Mouse (Mus musculus) bone marrow, adult 2 months (tissue): ENCODE results near the gene Megf11. TPM values are rescaled to one million over a fixed set of nuclear protein-coding genes. Genes with fewer than 3 reads are reported as not detected.

Experiments
- H3K27ac ChIP-seq: fragments of 200-500 bp; 2 replicates; pipeline ENCODE4 v1.5.1; 2012; ENCODE audit warnings: low read depth, mild to moderate bottlenecking, control low read depth, inconsistent platforms, low read length; ENCODE audit not compliant: control insufficient read depth, poor library complexity, insufficient read depth
- H3K4me1 ChIP-seq: fragments of 200-500 bp; 2 replicates; pipeline ENCODE4 v1.6.1; 2011; ENCODE audit warnings: low read length; ENCODE audit not compliant: control insufficient read depth, insufficient read depth
- H3K4me3 ChIP-seq: fragments of 200-500 bp; replicated peaks from 2 replicates; pipeline ENCODE3; 2011; ENCODE audit warnings: mild to moderate bottlenecking, low read depth, low read length, control low read depth; ENCODE audit not compliant: control insufficient read depth
- CTCF ChIP-seq: fragments of 200-500 bp; IDR thresholded peaks from 2 replicates; pipeline ENCODE4 v1.5.1; 2011; ENCODE audit warnings: low read length, control low read depth; ENCODE audit not compliant: control insufficient read depth, insufficient read depth
- POLR2A ChIP-seq: fragments of 200-500 bp; IDR thresholded peaks from 2 replicates; pipeline ENCODE4 v1.6.1; 2011; ENCODE audit warnings: low read depth, mild to moderate bottlenecking, control low read depth, low read length, borderline replicate concordance; ENCODE audit not compliant: control insufficient read depth
- WGBS: fragments of 180-500 bp; shearing (Covaris S2); methylation state at CpG from one replicate; pipeline ENCODE4 v1.1.7; 2018; 5-methylcytosine and 5-hydroxymethylcytosine counted together
- polyA plus RNA-seq: library from polyadenylated mRNA; stranded (reverse); fragments of >200 nt; gene quantifications from 2 replicates; pipeline ENCODE4 v1.2.4, GENCODE M21; 2011; ENCODE audit warnings: low replicate concordance; ENCODE audit not compliant: missing spikeins, insufficient read depth, insufficient read length

The Megf11 gene
- polyA plus RNA-seq, 1 experiment, result not detected

DNA sequence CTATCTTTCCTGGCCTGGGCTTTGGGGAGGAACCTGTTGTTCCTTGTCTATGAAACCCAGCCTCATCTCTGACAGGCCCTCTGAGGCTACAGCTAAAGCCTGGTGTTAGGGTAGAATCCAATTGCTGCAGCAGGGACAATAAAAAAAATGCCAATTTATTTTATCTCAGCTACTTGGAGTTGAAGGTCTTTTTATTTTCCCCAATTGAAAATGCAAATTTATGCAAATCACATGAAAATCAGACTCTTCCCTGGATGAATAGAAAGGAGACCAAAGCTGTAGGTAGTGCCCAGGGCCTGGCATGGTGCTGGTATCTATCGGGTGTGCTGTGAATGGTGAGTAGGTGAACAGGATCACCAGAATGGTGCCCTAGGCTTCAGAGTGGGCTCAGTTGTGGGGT is 60.6 kb downstream of the Megf11 start:
- TF ChIP-seq POLR2A, result no peak
- no peak for TF ChIP-seq CTCF
- Histone ChIP-seq H3K4me1 (no peaks in the 10 kb centered on the region; the same call in 1 of the 2 replicates), H3K4me3 (no peak overlapping the region), H3K27ac (no peak overlapping the region)
- 83% methylated on average over 1 of the region's 1 CpGs for WGBS

DNA sequence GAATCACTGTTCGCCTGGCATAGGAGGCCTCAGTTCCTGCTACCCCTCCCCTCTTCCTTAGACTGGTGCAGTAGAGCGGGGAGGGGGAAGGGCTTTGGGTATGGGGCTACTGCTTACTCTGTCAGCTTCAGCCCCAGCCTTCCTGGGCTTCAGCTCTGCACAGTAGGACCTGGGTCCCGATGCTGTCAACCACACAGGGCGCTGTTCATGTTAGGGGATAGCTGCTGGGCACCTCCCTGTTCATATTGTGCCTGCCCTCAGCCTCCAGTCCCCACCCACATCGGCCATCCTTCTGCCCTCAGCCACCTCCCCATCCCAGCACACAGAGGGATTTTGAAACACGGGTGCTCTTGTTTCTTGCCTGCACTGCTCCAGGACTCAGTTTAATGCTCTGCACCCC is 61.6 kb downstream of the Megf11 start:
- Histone ChIP-seq H3K4me1 (no peaks in the 10 kb centered on the region; the same call in none of the 2 replicates), H3K27ac (no peak overlapping the region), H3K4me3 (no peak overlapping the region)
- 33% methylated on average over 6 of the region's 6 CpGs for WGBS
- no peak for TF ChIP-seq CTCF
- no peak for TF ChIP-seq POLR2A

DNA sequence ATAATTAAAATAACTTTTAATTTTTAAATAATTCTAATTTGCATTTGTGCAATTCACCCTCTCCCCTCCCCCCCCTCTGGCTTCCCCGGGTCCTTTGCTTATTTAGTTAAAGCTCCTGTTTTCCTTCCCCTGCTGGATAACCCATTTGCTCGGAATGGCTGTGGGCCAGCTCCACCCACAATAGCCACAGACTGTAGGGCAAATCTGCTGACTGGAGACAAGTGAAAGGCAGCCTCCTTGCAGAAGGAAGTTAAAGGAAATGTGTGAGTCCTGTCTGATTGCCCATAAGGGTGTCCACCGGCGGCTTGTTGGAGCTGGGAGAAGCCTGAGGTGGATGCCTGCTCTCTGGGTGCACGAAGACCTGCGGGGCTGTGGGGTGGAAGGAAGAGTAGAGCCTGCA is 62.1 kb downstream of the Megf11 start:
- Histone ChIP-seq H3K27ac (no peak overlapping the region), H3K4me1 (no peaks in the 10 kb centered on the region; the same call in none of the 2 replicates), H3K4me3 (no peak overlapping the region)
- TF ChIP-seq POLR2A (no peak), CTCF (no peak)
- WGBS, result 2% methylated on average over 6 of the region's 6 CpGs

DNA sequence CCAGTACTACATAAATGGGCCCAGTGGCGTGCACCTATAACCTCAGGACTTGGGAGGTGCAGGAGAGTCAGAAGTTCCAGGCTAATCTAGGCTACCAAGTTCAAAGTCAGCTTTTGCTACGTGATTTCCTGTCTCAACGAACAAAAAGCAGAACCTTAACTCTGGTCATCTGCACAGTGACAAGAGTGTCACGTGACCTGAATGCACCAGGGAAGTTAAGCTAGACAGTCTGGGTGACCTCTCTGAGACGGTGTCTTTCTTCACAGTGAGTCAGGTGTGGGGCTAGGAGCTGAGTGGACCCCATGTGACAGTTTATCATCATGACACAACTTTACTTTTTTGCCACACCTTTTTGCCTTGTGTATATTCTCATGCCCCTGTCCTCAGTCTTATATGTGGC is 67.3 kb downstream of the Megf11 start:
- TF ChIP-seq CTCF, result no peak
- TF ChIP-seq POLR2A, result no peak
- WGBS, result 11% methylated on average over 5 of the region's 5 CpGs
- Histone ChIP-seq H3K27ac (no peak overlapping the region), H3K4me3 (no peak overlapping the region), H3K4me1 (no peaks in the 10 kb centered on the region; the same call in 1 of the 2 replicates)

DNA sequence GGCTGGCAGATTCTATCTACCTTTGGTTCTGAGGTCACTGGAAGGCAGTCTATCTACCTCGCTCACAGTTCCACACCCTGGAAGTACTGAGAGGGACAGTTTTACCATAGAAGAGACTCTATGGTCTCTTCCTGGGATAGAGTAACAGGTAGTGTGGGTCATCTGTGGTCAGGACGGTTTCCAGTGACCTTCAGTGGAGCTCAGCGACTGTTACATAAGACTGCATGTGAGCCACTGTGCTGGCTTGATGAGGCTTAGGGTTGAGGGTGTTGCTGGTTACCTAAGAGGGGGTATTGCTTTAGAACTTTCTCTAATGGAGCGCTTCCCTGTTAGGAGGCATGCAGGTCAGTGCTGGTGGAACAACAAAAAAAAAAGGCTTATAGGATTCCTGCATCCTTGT is 68.8 kb downstream of the Megf11 start:
- no peak overlapping the region for H3K27ac ChIP-seq
- H3K4me1 ChIP-seq, result no peaks in the 10 kb centered on the region; the same call in 1 of the 2 replicates
- H3K4me3 ChIP-seq, result no peak overlapping the region
- no peak for TF ChIP-seq CTCF
- WGBS, result 41% methylated on average over 4 of the region's 4 CpGs

DNA sequence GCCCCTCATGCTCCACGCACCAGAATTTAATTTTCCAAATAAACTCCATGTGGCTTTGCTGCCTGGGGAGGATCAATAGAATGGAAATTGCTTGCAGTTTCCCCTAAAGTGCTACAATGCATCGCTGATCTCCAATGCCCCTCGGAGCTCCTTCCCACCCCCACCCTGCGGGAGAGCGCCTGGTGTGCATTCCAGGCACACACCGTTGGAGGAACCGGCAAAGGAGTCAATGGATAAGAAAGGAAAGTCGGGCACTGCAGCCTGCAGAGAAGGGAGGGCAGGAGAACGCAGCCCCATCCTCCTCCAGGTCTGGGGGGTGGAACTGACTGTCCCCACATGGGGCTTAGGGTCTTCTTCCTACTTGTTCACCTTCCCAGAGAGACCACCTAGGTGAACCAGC is 70.5 kb downstream of the Megf11 start:
- Histone ChIP-seq H3K27ac (no peak overlapping the region), H3K4me3 (no peak overlapping the region), H3K4me1 (no peaks in the 10 kb centered on the region; the same call in 1 of the 2 replicates)
- no peak for TF ChIP-seq CTCF
- TF ChIP-seq POLR2A, result no peak
- WGBS, result 50% methylated on average over 9 of the region's 9 CpGs

DNA sequence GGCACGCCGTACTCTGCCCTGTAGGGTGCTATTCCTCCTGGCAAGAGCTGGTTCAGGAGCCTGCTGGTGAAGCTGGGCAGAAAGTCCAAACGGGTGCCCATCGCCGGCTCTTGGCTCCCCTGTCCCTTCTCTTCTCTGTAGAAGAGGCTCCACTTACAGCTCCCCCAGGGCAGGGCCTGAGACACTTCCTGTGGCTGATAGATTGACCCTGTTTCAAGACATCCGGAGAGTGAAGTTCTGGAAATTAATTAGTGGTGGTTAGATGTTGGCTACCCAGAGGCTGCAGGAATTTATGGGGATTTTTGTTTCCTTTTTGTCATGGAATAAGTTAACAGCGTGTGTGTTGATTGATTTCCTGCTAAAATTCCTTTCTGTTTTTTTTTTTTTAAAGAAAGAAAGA is 72.2 kb downstream of the Megf11 start:
- Histone ChIP-seq H3K27ac (no peak overlapping the region), H3K4me3 (no peak overlapping the region), H3K4me1 (no peaks in the 10 kb centered on the region; the same call in 1 of the 2 replicates)
- 60% methylated on average over 7 of the region's 7 CpGs for WGBS
- TF ChIP-seq CTCF, result no peak

DNA sequence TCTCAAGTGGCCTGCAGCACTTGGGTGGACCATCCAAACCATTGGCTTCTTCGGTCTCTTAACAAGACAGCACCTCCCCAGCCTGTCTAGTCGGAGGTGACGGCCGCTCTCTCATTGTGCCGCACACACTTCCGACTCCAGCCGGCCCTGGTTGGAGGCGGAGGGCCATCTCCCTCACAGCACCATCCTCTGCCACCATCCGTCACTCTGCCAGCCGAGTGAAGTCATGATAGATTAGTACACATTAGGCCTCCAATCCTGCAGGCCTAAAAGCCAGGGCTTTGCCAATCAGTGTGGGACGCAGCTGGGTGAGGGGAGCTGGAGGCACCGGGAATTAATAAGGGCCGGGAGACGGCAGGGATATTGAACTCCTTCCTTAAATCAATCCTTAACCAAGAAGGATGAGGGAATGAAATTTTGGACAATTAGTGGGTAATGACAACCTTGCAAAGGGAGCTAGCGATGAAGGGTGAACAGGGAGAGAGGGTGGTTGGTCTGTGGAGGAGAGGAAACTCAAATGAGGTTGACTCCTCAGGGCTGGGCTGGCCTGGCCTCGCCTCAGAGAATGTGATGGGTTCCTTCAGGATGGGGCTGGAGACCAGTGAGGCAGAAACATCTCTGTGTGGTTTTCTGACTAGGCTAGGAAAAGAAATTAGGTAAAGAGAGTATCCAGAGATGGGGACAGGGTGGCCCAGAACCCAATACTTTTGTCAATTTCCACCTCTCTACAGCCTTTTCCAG is 76.3 kb downstream of the Megf11 start:
- no peak overlapping the region for H3K4me3 ChIP-seq
- no peak overlapping the region for H3K27ac ChIP-seq
- no peak for TF ChIP-seq CTCF
- no peak for TF ChIP-seq POLR2A
- 87% methylated on average over 16 of the region's 16 CpGs for WGBS
- H3K4me1 ChIP-seq, result no peaks in the 10 kb centered on the region

DNA sequence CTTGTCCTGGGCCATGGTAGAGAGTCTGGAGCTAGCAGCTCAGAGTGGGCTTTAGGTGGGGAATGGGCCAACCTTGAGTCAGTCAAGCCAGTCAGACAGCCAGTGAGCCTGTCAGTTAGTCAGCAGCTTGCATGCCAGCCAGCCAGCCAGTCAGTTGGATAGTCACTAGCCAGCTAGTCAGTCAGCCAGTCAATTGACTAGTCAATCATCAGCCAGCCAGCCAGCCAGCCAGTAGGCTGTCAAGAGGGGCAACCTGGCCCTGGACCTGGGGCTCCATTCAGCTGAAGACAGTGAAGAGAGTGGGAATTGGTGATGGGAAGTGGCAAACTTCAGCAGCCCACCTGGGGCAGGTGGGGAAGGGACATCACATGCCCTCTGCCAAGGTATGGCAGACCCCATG is 77.4 kb downstream of the Megf11 start:
- Histone ChIP-seq H3K27ac (no peak overlapping the region), H3K4me1 (no peaks in the 10 kb centered on the region), H3K4me3 (no peak overlapping the region)
- no peak for TF ChIP-seq CTCF
- no peak for TF ChIP-seq POLR2A
